Comparison of ENCODE assay signal across 30 mouse cellular contexts in genomic region chr2:102362266-102362665, GRCm38 (mm10). TPM values are rescaled to one million over a fixed set of nuclear protein-coding genes. Genes with fewer than 3 reads are reported as not detected.
DNase-seq lines count a peak whose midpoint lies in the region; ATAC-seq and TF ChIP-seq lines count a peak whose summit lies in the region.
"Had no signal": no experiment of that assay in that cellular context is flagged by ENCODE, and none has a peak within 500 bp of the region (broad histone marks: within the 10 kb centered on the region; RNA-seq: fewer than 3 reads in every experiment).

No protein-coding gene starts in this region.

- DNase-seq in heart, adult 2 months = no peak
- DNase-seq in heart, postnatal 14 days = no peak
- no peak for DNase-seq in lung, postnatal 10 days
- DNase-seq in stomach, postnatal 0 days (ENCODE audit: low spot score) = no peak
- DNase-seq in cerebellum, postnatal 14 days = no peak
- DNase-seq: adrenal gland, adult 2 months; adrenal gland, postnatal 36 days; cerebellum, adult 2 months; cerebellum, postnatal 25 days; forebrain, postnatal 0 days; gastrocnemius, postnatal 10 days; kidney, postnatal 36 days; liver, embryonic 13.5 days; lung, postnatal 14 days; retina, postnatal 1 day; right cerebral cortex, postnatal 25 days; thymus, adult 2 months; thymus, postnatal 36 days had no signal

- H3K4me2 ChIP-seq in lung, embryonic 15.5 days = no peak overlapping the region
- H3K4me2 ChIP-seq in stomach, embryonic 16.5 days (ENCODE audit: low read depth, low read length) = no peak overlapping the region
- H3K4me2 ChIP-seq in stomach, postnatal 0 days (replicated peaks; ENCODE audit: low read depth) = no peak overlapping the region
- H3K4me2 ChIP-seq: embryonic facial prominence, embryonic 15.5 days; forebrain, embryonic 12.5 days; heart, embryonic 12.5 days; hindbrain, embryonic 14.5 days; limb, embryonic 13.5 days; liver, embryonic 13.5 days; midbrain, embryonic 13.5 days; neural tube, embryonic 15.5 days had no signal

- H3K4me1 ChIP-seq in heart, adult 2 months (ENCODE audit: control insufficient read depth, insufficient read depth, low read length) = peaks cover 4% of the 10 kb centered on the region
- peaks cover 15% of the 10 kb centered on the region for H3K4me1 ChIP-seq in lung, embryonic 15.5 days
- 0 out of 2 replicates have a peak, but pooled peaks cover 2% of the 10 kb centered on the region for H3K4me1 ChIP-seq in stomach, embryonic 16.5 days (ENCODE audit: control insufficient read depth, insufficient read depth, low read length)
- no peaks in the 10 kb centered on the region for H3K4me1 ChIP-seq in stomach, postnatal 0 days (replicated peaks; ENCODE audit: control insufficient read depth, insufficient read depth)
- H3K4me1 ChIP-seq: embryonic facial prominence, embryonic 15.5 days; forebrain, embryonic 12.5 days; limb, embryonic 13.5 days had no signal

- ATAC-seq in lung, embryonic 15.5 days (ENCODE audit: borderline replicate concordance, extremely low read depth, low FRiP score, low TSS enrichment) = no peak; the same call in 1 of the 2 replicates
- ATAC-seq in stomach, embryonic 16.5 days (ENCODE audit: insufficient read depth, low FRiP score) = no peak
- no peak for ATAC-seq in stomach, postnatal 0 days (ENCODE audit: low FRiP score, low TSS enrichment)
- ATAC-seq: CD4-positive, CD25-positive, alpha-beta regulatory T cell, adult 4 months; forebrain, postnatal 0 days; intestine, postnatal 0 days; midbrain, embryonic 13.5 days had no signal

- H3K9ac ChIP-seq in heart, adult 2 months (ENCODE audit: low read depth, low read length) = no peak overlapping the region
- no peak overlapping the region for H3K9ac ChIP-seq in lung, embryonic 15.5 days
- H3K9ac ChIP-seq in stomach, embryonic 16.5 days (ENCODE audit: low read length) = no peak overlapping the region
- H3K9ac ChIP-seq in stomach, postnatal 0 days (ENCODE audit: low read length) = no peak overlapping the region
- H3K9ac ChIP-seq: embryonic facial prominence, embryonic 15.5 days; forebrain, embryonic 12.5 days; forebrain, postnatal 0 days; heart, embryonic 12.5 days; hindbrain, embryonic 14.5 days; limb, embryonic 13.5 days; liver, embryonic 13.5 days; midbrain, embryonic 13.5 days; neural tube, embryonic 15.5 days had no signal

- TF ChIP-seq EP300 in heart, adult 2 months (IDR thresholded peaks at IDR 0.05; ENCODE audit: insufficient read depth, low read depth, low read length) = no peak
- no peak for TF ChIP-seq EP300 in stomach, postnatal 0 days (optimal IDR thresholded peaks at IDR 0.05)

- no peaks in the 10 kb centered on the region for H3K27me3 ChIP-seq in heart, adult 2 months (ENCODE audit: control insufficient read depth, insufficient read depth, low read length)
- no peaks in the 10 kb centered on the region for H3K27me3 ChIP-seq in lung, embryonic 15.5 days
- no peaks in the 10 kb centered on the region for H3K27me3 ChIP-seq in stomach, embryonic 16.5 days (ENCODE audit: control insufficient read depth, insufficient read depth, low read length)
- H3K27me3 ChIP-seq in stomach, postnatal 0 days (ENCODE audit: control insufficient read depth, insufficient read depth, low read length) = no peaks in the 10 kb centered on the region
- H3K27me3 ChIP-seq: embryonic facial prominence, embryonic 15.5 days; forebrain, embryonic 12.5 days; heart, embryonic 12.5 days; limb, embryonic 13.5 days; liver, embryonic 13.5 days; midbrain, embryonic 13.5 days; neural tube, embryonic 15.5 days had no signal

- no peaks in the 10 kb centered on the region for H3K9me3 ChIP-seq in lung, embryonic 15.5 days
- H3K9me3 ChIP-seq in stomach, embryonic 16.5 days (replicated peaks; ENCODE audit: control insufficient read depth, low read length) = no peaks in the 10 kb centered on the region
- no peaks in the 10 kb centered on the region for H3K9me3 ChIP-seq in stomach, postnatal 0 days (ENCODE audit: control insufficient read depth, low read length)
- H3K9me3 ChIP-seq: embryonic facial prominence, embryonic 10.5 days; embryonic facial prominence, embryonic 15.5 days; forebrain, embryonic 12.5 days; heart, embryonic 12.5 days; limb, embryonic 13.5 days; liver, embryonic 13.5 days; midbrain, embryonic 13.5 days; neural tube, embryonic 15.5 days had no signal

- no peak overlapping the region for H3K4me3 ChIP-seq in heart, adult 2 months
- H3K4me3 ChIP-seq in lung, embryonic 15.5 days = no peak overlapping the region
- H3K4me3 ChIP-seq in stomach, embryonic 16.5 days (replicated peaks; ENCODE audit: low read length) = no peak overlapping the region
- H3K4me3 ChIP-seq in stomach, postnatal 0 days (ENCODE audit: low read depth, low read length) = no peak overlapping the region
- H3K4me3 ChIP-seq: embryonic facial prominence, embryonic 10.5 days; embryonic facial prominence, embryonic 15.5 days; forebrain, embryonic 12.5 days; heart, embryonic 12.5 days; limb, embryonic 13.5 days; liver, embryonic 13.5 days; midbrain, embryonic 13.5 days; neural tube, embryonic 15.5 days had no signal

- 0 out of 2 replicates have a peak overlapping the region, but pooled peaks have one; percentile 1 for H3K27ac ChIP-seq in heart, adult 2 months
- H3K27ac ChIP-seq in lung, embryonic 15.5 days = peak overlapping the region; percentile 67
- peak overlapping the region; percentile 57; the same call in 1 of the 2 replicates for H3K27ac ChIP-seq in stomach, embryonic 16.5 days (ENCODE audit: low read length)
- H3K27ac ChIP-seq in stomach, postnatal 0 days (replicated peaks) = no peak overlapping the region
- H3K27ac ChIP-seq: embryonic facial prominence, embryonic 10.5 days; embryonic facial prominence, embryonic 15.5 days; forebrain, embryonic 12.5 days; hindbrain, embryonic 14.5 days; limb, embryonic 13.5 days; midbrain, embryonic 13.5 days; neural tube, embryonic 15.5 days had no signal

- TF ChIP-seq POLR2A in heart, adult 2 months (IDR thresholded peaks at IDR 0.05; ENCODE audit: insufficient read depth, low read depth, low read length) = no peak

- 53% methylated on average over 2 of the region's 2 CpGs for WGBS in heart, adult 2 months
- 51% methylated on average over 2 of the region's 2 CpGs for WGBS in lung, embryonic 15.5 days
- 58% methylated on average over 2 of the region's 2 CpGs for WGBS in stomach, embryonic 16.5 days
- 49% methylated on average over 2 of the region's 2 CpGs for WGBS in stomach, postnatal 0 days

- no peak for TF ChIP-seq CTCF in heart, adult 2 months (IDR thresholded peaks at IDR 0.05)
- no peak for TF ChIP-seq CTCF in stomach, postnatal 0 days (IDR thresholded peaks at IDR 0.05; ENCODE audit: low read depth)

- intact Hi-C loops in heart, adult 2 months (cut with DNase I) = loop anchor here (5.0 kb wide), 1 partner anchor 40 kb away; no protein-coding TSS in a partner anchor
- intact Hi-C loops in heart, postnatal 14 days (cut with DNase I) = no loop called here

- H3K36me3 ChIP-seq in heart, adult 2 months (ENCODE audit: control insufficient read depth, insufficient read depth, low read length) = peaks cover 8% of the 10 kb centered on the region
- peaks cover 1% of the 10 kb centered on the region for H3K36me3 ChIP-seq in lung, embryonic 15.5 days
- no peaks in the 10 kb centered on the region for H3K36me3 ChIP-seq in stomach, embryonic 16.5 days (ENCODE audit: control insufficient read depth, insufficient read depth, low read length)
- no peaks in the 10 kb centered on the region for H3K36me3 ChIP-seq in stomach, postnatal 0 days (ENCODE audit: control insufficient read depth, insufficient read depth, low read length)

- peaks cover 2% of the 10 kb centered on the region for H3K79me2 ChIP-seq in heart, adult 2 months (replicated peaks; ENCODE audit: control insufficient read depth, insufficient read depth, low read length)

RNA-seq across cellular contexts. Expression of gene Trim44, which starts 45.4 kb away (rescaled TPM):
- 10 to 100 TPM; 27.7 to 28.8 TPM for total RNA-seq in heart, adult 2 months (2021)
- polyA plus RNA-seq in heart, adult 2 months (2012; rRNA removed) = 13.0 and 23.6 TPM in 2 replicates
- 10 to 100 TPM; 30.0 to 31.3 TPM for total RNA-seq in heart, postnatal 14 days (2021)
- polyA plus RNA-seq in lung, embryonic 15.5 days (2015; fragmentation: Nextera tagmentation; extraction: Ambion mirVana) = 25.2 and 27.8 TPM in 2 replicates
- 13.8 and 16.2 TPM in 2 replicates for polyA plus RNA-seq in stomach, embryonic 16.5 days (2015; fragmentation: Nextera tagmentation; extraction: Ambion mirVana)
- polyA plus RNA-seq in stomach, postnatal 0 days (2015; fragmentation: Nextera tagmentation; extraction: Ambion mirVana) = 9.7 and 10.1 TPM in 2 replicates
